In genomic region chr10:87024884-87025283, GRCm38 (mm10) we compare ENCODE assay signal across 8 mouse cellular contexts. TPM values are rescaled to one million over a fixed set of nuclear protein-coding genes. Genes with fewer than 3 reads are reported as not detected.
DNase-seq lines count a peak whose midpoint lies in the region; TF ChIP-seq lines count a peak whose summit lies in the region.

No protein-coding gene starts in this region.

- DNase-seq in WW6 (ENCODE audit: low read depth, low spot score): peak; percentile 63
- peak; percentile 77 to 81 for DNase-seq in cerebellum, postnatal 36 days
- peak; percentile 85 for DNase-seq in gastrocnemius, adult 2 months
- peak; percentile 81 for DNase-seq in induced T-regulatory cell, adult 2 months (ENCODE audit: low read depth)
- peak; percentile 82 to 87 for DNase-seq in left cerebral cortex, adult 2 months (ENCODE audit: extremely low spot score in 1 of 2, low spot score in 2 of 2)
- peak; percentile 92 for DNase-seq in mesoderm, embryonic 11.5 days (ENCODE audit: low read depth, low spot score)
- DNase-seq in right cerebral cortex, postnatal 25 days: peak; percentile 73
- peak; percentile 82 for DNase-seq in urinary bladder, postnatal 25 days (ENCODE audit: low spot score)

- no peak overlapping the region for H3K27ac ChIP-seq in gastrocnemius, adult 2 months
- no peak overlapping the region for H3K27ac ChIP-seq in left cerebral cortex, adult 2 months

- no peak overlapping the region for H3K4me3 ChIP-seq in gastrocnemius, adult 2 months
- H3K4me3 ChIP-seq in left cerebral cortex, adult 2 months: no peak overlapping the region

- peak; percentile 92 for TF ChIP-seq CTCF in gastrocnemius, adult 2 months (IDR thresholded peaks at IDR 0.05)
- TF ChIP-seq CTCF in left cerebral cortex, adult 2 months (IDR thresholded peaks at IDR 0.05): peak; percentile 89

- intact Hi-C loops in gastrocnemius, adult 2 months (cut with DNase I): loop anchor here (1.0 kb wide), 1 partner anchor 479 kb away; no protein-coding TSS in a partner anchor
- intact Hi-C loops in left cerebral cortex, adult 2 months (cut with DNase I): loop anchor here (1.0 to 10.0 kb wide), 4 partner anchors 32 to 1302 kb away; no protein-coding TSS in a partner anchor

RNA-seq across cellular contexts. Expression of gene Stab2, which starts 17.1 kb away (rescaled TPM):
- total RNA-seq in gastrocnemius, adult 2 months (2021): 1 to 10 TPM in 1 of 2 experiments, under 1 TPM in 1; 0.84 to 4.5 TPM
- under 1 TPM; 0.18 to 0.23 TPM for total RNA-seq in left cerebral cortex, adult 2 months (2021)

RNA-seq across cellular contexts. Expression of gene 1700113H08Rik, which starts 33.0 kb away (rescaled TPM):
- total RNA-seq in gastrocnemius, adult 2 months (2021): under 1 TPM; 0.66 to 0.70 TPM
- total RNA-seq in left cerebral cortex, adult 2 months (2021): not detected
